Mouse (Mus musculus) urinary bladder, postnatal 36 days (tissue): ENCODE data around the gene Rtkn2.
"Not testable (repeated sequence)": the region's sequence is repeated elsewhere in the genome, so short reads cannot be mapped to it uniquely, and the experiment has no call there.

Experiments used
- DNase-seq, 2 experiments: peaks; one replicate each; pipeline ENCODE4 v3.0.0; 2022; ENCODE audit warnings: low spot score in 2 of 2, mixed read lengths in 1 of 2

Gene Rtkn2

DNA sequence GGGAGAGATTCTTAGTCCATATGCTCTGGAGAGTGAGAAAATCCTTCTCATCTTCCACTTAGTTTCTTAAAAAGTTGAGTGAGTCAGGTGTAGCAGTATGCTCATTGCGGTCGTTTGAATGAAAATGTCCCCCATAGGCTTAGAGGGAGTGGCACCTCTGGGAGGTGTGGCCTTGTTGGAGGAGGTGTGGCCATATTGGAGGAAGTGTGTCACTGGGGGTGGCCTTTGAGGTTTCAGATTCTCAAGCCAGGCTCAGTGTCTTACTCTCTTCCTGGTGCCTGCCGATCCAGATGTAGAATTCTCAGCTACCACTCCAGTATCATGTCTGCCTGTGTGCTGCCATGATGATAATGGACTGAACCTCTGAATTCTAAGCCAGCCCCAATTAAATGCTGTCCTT, 99.3 kb downstream of the Rtkn2 start:
- DNase-seq = no peak

DNA sequence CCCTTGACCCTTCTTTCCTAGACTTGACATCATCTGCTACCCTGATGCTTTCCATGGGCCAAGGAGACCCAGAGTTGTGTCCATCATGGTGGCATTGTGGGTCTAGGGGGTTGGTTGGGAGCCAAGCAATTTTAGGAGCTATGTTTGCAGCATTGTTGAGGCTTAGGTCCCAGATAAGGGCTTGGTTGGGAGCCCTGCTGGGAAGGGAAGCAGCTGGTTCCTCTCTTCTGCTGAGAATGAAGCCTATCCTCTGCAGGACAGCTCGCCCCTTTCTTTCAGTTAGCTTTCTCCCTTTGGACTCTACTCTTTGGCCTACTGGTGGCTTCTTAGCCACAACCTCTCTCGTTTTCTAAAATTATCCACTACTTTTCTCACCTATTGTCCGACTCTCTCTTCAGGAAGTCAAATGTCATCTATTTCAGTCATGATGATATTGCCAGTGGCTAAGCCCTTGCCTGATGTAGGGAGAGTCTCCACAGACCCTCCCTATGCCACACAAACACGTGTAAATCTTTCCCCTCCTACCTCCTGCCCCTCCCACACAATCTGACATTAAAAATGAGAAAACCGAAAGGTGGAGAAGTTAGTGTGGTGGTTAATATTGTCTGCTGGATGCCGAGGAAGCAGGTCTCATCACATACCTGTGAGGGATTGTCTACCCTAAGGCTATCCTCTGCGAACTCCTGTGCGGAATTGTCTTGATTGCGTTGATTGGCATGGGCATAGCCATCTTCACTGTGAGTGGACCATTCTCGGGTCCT, 100.7 kb downstream of the Rtkn2 start:
- DNase-seq = no peak

DNA sequence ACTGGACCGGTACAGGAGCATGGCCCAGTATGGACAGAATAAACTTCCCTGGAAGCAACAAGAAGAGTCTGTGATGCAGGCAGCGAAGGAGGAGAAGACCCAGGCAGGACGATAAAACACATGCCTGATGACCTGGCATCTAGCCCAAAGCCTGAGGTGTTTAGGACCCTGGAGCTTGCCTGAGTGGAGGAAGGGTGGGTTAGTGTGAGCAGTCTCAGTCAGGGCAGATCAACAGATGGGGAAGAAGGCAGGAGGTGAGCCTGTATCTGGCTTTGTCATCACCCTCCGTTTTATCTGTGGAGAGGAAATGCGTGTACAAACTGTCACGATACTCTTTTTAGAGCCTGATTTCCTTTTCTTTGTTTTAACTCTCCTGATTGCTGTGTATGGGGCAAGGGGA, 102.3 kb downstream of the Rtkn2 start:
- no peak for DNase-seq

DNA sequence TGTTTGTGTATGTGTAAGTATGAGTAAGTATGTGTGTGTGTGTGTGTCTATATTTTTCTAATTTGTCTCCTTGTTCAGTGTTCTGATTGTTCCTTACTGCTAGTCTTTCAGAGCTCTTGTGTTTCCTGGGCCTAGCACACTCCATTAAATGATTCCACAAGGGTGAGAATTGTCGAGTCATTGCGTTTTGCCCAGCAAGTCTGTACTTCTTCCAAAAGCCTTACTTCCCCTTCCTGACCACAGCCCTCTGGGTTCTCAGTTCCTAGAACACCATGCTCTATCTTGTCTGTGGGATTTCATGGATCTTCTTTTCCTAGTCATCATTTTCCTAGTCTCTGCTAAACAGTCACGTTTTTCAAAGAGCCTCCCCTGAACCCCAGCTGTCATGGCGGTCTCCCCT, 106.2 kb downstream of the Rtkn2 start:
- DNase-seq = no peak

DNA sequence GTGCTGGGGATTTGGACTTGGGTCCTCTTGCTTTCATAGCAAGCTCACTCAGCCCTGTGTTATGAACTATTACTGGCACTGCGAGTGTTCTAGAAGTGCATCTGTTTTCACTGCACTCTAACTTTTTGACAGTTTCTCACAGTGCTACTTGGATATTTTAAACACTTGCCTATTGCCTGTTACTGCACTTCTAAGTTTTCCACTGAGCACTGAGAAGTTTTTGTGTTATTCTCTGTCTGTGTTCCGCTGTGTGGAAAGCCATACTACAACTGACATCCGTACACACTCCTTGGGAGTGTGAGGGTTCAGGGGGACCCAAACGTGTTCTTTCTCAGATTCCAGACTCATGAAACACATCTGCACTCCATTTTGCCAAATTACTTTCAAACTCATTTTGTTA, 107.6 kb downstream of the Rtkn2 start:
- DNase-seq = no peak

DNA sequence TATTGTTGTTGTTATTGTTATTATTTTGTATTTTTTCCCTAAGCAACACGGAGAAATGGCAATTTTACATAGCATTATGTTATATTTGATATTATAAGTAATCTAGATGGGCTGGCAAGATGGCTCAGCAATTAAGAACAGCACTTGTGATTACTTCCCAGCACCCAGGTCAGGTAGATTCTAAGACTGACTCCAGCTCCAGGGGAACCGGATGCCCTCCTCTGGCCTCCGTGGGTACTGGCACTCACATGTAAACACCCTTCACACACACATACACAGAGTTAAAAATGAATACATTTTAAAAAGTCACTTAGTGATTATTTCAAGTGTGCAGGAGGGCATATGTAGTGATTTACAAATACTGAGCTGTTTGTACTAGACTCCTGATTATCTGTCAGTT, 108.4 kb downstream of the Rtkn2 start:
- no peak for DNase-seq

DNA sequence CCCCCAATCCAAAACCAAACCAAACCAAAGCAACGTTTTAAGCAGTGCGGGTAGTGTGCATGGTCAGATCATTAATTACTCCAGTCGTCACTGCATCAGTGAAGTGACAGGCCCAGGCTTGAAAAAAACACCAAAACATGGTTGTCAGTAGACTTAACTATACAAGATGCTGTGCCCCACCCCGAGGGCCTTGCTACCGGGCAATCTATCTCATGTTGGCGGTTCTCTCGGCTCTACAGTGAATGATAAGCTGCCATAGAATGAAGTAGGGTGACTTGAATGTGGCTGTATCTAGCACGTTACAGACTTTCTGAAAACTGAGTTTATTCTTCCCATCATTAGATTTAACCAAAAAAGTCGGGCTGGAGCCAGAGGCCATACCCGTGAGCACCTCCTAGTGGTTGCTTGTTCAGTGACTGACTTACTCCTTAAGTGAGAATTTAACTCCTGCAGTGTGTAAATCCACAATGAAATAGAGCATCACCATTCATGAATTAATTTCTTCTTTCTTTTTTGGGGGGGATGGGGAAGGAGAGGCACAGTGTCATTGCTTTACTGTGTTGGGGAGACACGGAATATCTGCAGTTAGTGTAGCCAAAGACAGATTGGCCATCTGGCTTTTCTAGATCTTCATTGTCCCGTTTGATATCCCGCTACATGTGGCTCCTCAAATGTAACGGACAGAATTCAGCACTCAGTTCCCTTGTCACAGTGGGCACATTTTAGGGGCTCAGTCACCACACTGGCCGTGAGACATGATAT, 110.2 kb downstream of the Rtkn2 start:
- no peak for DNase-seq

DNA sequence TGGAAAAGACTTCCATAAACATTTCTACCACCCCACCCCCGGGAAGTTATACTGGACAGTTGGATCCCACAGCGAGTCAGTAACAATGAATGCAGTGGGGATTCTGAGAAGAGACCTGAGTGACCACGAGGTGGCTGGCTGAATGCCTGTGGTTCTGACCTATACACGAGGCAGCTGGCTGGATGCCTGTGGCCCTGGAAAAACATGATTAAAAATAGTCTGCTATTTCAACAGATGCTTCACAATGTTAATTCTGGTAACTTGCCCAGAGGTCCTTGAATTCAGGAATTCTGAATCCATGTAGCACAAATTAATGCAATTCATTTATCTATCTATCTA, 110.8 kb downstream of the Rtkn2 start:
- peak in 1 of 2 experiments; percentile 77 for DNase-seq

DNA sequence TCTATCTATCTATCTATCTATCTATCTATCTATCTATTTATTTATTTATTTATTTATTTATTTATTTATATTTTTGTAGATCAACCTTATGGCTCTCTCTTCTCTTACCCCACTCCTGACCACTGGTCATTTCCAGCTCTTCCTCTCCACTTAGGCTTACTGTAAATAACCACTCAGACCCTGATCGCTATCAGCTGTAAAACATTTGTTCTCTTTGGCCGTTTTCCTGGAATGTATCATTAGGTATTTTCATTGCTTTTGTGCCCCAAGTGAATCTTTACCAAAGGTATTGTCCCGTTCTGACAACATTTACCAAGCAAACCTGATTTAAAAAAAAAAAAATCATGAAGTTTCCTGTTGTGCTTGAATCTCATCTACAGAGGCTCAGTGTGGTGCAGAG, 111.2 kb downstream of the Rtkn2 start:
- DNase-seq = no peak

DNA sequence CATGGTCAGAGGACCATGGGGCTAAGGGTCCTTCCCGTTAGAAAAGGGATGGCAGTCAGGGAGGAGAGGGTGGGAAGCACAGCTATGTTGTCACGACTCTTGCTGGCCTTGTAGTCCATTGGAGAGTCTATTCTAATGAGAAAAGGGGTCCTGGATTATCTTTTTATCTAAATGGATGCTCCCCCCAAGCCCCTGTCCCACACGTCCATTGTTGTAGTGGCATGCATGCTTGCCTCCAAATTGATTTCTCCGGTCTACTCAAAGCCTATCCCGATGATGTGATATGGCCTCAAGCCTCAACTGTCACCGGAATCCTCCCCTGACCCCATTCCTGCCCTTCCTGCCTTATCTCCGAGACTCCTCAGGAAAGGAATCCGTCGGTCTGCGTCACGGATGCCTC, 111.6 kb downstream of the Rtkn2 start:
- no peak for DNase-seq

DNA sequence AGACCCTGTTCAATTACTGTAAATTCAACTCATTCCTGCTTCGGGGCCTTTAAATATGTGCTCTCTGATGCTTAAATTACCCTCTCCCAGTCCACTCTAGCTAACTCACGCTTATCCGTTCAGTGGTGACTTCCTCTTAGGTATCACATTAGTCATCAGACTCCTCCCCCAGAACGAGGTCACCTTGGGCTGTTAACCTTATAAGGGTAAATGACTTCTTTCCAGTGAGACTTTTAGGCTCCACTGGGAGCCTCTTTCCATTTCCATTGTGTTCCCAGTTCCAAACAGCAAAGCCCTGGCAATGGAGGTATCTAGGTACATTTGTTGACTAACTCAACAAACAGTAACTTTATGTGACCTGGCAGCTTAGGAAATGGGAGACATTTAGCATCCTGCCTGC, 112.5 kb downstream of the Rtkn2 start:
- no peak for DNase-seq

DNA sequence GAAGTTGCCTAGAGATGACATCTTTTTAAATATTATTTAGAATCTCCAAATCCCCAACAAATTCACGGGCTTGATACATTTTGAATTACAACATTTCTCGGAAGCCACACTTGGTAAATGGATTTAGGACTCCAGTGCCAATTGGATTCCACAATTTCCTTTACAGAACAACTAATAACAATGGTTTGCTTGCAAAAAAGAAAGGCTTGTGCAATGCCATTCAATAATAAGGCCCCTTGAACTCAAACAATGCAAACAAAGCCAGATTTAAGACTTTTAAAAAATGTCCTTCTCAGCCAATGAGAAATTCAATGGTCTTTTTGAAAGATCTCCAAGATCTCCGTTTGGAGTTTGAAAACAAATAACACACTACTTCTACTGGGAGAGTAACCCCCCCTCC, 114.1 kb downstream of the Rtkn2 start:
- no peak for DNase-seq

DNA sequence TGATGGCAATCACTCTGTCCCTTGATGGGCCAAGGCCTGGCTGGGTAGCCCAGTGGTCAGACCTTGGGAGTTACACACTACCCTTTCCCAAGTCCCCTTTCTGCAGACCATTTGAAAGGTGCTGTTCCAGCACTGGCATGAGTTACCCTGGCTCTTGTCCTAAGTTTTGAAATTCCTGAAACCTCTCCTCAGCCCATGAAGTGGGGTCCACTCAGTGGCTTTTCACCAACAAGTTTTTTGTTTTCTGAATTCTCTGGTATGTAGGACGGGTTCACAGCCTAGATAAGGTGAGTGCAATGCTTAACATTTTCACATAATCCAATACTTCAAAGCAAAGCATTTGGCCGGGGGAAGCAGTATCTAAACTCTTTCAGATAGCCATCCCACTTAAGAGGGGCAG, 115.8 kb downstream of the Rtkn2 start:
- no peak for DNase-seq

DNA sequence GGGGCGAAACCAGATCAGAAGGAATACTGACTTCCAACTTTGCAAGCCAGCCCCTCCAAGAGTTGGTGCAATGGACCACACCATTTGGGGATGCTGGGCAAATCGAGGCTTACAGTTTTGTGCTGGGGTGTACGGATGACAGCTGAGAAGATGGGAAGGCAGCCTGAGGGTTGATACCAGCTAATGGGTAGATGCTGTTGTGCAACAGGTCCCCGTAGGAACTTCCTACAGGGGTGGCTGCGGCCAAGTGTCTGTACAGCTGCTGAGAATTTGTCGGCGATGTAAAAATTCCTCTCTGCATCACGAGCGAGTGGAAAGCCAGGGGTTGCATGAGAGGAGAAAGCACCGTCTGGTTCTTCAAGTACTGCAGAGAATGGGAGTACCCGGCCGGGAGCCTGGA, 117.0 kb downstream of the Rtkn2 start:
- no peak for DNase-seq

DNA sequence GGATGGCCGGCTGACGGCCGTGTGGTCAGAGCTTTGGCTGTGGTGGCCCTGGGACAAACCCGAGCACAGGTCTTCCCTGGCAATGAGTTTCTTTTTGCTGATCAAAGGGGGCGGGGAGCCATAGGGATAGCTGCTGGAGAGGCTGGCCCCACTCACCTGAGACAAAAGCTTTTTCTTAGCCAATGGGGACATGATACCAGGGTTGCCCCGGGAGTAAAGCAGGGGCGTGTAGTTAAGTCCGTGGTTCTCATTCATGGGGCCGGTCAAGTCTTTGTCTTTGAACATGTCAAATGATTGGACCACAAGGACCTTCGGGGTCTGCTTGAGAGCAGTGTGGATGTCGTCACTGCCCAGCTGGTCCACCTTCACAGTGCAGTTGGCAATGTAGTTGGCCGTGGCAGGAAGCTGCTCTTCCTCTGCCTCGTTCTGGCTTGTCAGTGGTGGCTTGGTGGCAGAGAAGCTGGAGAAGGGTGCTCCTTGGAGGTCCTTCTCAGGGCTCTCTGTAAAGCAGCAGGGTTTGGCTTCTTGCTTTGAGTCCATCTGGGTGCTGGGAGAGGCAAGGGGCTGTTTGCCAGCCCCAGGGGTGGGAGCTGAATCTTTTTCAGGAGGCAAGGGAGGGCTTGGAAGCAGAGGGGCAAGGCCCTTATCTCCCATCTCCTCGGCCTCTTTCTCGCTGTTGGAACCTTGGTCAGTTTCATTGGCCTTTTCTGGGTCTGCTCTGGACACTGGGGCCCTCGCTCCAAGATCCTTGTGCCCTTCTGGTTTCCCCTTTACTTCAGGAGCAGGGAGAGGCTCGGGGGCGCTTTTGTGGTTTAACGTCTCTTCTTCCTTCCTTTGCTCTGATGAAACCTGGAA, 118.7 kb downstream of the Rtkn2 start:
- no peak for DNase-seq

DNA sequence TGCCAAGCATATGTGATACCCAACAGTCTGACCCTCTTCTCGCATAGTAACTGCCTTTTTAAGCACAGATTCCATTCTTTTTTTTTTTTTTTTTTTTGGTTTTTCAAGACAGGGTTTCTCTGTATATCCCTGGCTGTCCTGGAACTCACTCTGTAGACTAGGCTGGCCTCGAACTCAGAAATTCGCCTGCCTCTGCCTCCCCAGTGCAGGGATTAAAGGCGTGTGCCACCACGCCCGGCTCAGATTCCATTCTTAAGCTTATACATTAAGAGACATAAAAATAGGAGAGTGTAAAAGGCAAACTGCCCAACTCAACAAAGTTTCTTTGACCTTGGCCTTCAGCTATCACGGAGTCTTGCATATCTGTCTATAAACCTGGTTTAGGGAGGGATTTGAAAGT, 120.4 kb downstream of the Rtkn2 start:
- DNase-seq = not testable (repeated sequence)

DNA sequence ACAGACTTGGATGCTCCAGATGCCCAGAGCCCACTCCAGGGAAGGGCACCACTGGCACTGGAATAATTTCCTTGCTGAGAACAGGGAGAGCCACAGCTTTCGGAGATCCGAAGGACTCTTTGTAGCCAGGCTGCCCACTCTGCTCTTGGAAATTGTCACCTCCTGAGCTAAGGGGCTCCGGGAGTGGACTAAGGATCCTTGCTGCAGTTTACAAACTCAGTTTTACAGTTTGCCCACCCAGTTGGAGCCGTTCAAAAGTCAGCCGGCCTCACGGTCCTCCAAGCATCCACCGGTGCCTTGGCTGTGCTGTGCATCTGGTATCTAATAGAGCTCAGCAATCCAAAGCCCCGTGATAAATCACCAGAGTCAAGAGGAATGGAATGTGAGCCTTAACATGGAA, 121.1 kb downstream of the Rtkn2 start:
- no peak for DNase-seq

DNA sequence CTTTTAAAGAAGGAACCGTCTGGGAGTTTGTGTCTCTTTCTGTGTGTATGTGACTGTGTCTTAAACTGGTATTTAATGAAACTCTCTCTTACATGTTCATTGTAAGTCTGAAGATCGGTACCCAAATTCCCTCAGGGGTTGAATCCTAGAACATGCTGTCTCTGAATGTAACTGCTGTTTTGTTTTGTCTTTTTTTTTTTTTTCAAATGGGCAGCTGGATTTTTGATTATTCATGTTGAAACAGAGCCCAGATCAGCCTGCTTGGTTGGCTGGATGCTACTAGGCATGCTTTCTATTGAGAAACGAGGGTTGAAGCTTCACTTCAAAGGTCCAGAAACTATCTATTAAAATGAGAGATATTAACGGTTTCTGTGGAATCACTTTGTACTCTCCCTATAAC, 121.9 kb downstream of the Rtkn2 start:
- no peak for DNase-seq

DNA sequence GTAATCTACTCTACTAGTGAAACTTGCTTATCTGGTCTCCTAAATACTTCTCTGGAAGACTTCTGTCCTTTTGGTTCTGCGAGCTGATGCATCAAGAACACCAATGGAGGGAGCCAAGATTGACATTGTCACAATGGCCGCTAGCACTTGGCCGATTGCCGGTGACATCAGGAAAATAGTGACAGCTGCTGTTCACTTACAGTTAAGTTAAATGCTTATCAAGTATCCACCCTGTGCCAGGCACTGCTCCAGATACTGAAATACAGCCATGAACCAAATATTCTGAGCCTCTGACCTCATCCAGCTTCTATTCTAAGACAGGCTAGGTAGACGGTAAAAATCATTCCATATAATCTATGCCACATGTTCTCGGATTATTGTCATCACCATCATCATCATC, 123.2 kb downstream of the Rtkn2 start:
- DNase-seq = no peak

DNA sequence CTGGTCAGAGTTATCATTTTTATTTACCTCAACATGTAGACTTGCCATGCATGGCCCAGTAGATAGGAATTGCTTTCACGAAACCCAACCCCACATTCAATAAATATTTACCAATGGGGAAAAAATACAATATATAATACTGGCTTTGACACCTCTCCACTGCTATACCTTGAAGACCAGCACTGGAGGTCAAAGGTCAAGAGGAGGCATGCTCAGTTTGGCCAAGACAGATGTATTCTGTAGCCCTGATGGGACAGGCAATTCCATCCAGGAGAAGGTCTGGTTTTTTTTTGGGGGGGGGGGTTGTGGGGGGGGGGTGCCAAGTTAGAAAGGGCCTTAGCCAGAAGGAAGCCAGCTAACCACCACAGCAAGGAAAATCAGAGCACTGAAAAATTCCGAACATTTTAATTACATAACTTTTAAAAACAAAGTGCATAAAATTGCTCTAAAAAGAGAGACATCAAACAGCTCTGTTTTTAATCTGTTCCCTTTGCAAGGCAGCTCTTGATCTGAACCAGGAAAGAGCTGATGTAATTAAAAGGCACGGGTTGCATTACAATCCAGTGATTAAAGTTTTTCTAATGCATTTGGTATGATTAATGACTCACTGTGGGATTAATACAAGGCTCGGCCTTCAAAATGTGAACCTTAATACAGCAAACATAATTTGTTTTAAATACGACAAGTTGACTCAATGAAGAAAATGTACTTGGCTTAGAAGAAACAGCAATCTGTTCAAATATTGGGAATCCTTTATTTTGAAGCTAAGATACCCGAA, 123.9 kb downstream of the Rtkn2 start:
- no peak for DNase-seq

DNA sequence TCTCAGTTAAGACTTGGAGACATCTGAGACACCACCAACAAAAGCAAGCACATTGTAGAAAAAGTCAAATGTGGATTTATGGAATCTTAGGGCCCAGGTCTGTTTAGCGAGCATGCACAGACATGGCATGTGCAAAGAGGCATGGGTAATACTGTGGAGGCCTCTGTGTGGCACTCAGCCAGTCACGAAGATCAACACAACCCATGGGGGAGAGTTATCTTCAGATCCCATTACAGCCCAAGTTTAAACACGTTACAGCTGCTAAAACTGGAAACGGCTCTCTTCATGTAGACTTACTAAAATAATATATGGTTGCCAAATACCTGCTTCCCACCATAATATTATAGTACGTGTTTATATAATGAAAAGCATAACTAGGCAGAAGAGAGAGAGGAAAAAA, 124.6 kb downstream of the Rtkn2 start:
- peak; percentile 46 to 66 for DNase-seq

DNA sequence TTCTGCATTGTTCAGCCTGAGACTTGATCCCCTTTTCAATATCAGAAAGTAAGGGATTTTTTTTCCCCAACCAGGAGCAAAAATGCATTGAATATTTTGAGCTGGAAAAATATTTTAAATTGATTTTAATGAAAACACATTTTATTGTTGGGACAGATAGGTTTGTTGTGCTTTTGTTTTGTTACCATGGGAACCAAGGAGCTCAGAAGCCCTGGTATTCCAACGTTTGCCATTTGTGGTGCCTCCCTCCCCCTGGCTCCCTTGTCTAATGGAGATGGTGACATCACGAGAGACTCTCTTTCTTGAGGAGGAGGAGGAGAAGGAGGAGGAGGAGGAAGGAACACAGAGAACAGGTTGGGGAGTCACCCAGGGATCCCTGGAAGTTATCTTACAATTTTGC, 125.1 kb downstream of the Rtkn2 start:
- DNase-seq = no peak
